Mouse (Mus musculus): ENCODE results near the gene Iffo2. TPM values are rescaled to one million over a fixed set of nuclear protein-coding genes. Genes with fewer than 3 reads are reported as not detected.
A peak's percentile ranks its signal among the peaks of the same experiment; 100 is the strongest.

Gene Iffo2
- polyA plus RNA-seq, 1 experiment from 2014 or later = 4.8 TPM

- 65% methylated on average over 6 of the region's 6 CpGs for WGBS
- no peak overlapping the region for H3K4me3 ChIP-seq (replicated peaks)
- no peaks in the 10 kb centered on the region for H3K36me3 ChIP-seq
- no peak overlapping the region for H3K9ac ChIP-seq
- peaks cover 7% of the 10 kb centered on the region; the same call in 1 of the 2 replicates for H3K4me1 ChIP-seq
- peak; percentile 56; the same call in 1 of the 2 replicates for ATAC-seq (replicated peaks; ENCODE audit: low FRiP score)
- no peak overlapping the region for H3K4me2 ChIP-seq
- H3K9me3 ChIP-seq (replicated peaks) = no peaks in the 10 kb centered on the region
- H3K27ac ChIP-seq = no peak overlapping the region
- H3K27me3 ChIP-seq = peaks cover 17% of the 10 kb centered on the region
These were observed 137.3 kb downstream of the Iffo2 start for GRCm38 (mm10) chr4:139667632-139668031.

DNA sequence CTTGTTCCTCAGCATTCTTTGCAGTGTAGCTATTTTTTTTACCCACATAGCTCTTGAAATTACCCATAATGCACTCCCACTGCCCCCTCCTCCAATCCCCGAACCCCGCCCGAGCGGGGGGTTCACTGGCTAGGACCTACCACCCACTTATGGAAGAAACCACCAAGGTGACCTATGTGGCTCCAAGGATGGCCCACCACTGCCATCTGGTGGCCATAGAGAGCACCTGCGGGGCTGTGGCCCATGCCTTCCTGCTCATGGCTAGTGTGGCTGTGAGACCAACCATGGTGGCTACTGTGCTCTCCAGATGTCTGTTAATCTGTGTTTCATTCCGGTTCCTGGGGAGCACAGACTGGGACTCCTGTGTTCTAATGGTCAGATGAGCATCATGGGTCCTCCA, 139.5 kb downstream of the Iffo2 start:
- ATAC-seq (replicated peaks; ENCODE audit: low FRiP score) = peak; percentile 66; the same call in 1 of the 2 replicates
- no peaks in the 10 kb centered on the region for H3K9me3 ChIP-seq (replicated peaks)
- H3K9ac ChIP-seq = no peak overlapping the region
- H3K4me3 ChIP-seq (replicated peaks) = no peak overlapping the region
- 18% methylated on average over 6 of the region's 6 CpGs for WGBS
- no peak overlapping the region for H3K4me2 ChIP-seq
- peaks cover 17% of the 10 kb centered on the region for H3K27me3 ChIP-seq
- H3K4me1 ChIP-seq = peaks cover 7% of the 10 kb centered on the region; the same call in 1 of the 2 replicates
- no peaks in the 10 kb centered on the region for H3K36me3 ChIP-seq
- no peak overlapping the region for H3K27ac ChIP-seq

Small RNA genes within 50 kb of the gene (microRNA-seq; reads per million reads assigned to microRNA genes)
- gene Gm25571 = not detected
- gene Mir7020 = not detected

Other genes with a start within 250 kb of the Iffo2 start
- gene Pqlc2, start 219.8 kb upstream of the Iffo2 start, polyA plus RNA-seq (2015; fragmentation: Nextera tagmentation; extraction: Ambion mirVana) = 13.9 and 14.2 TPM in 2 replicates
- 154 and 166 TPM in 2 replicates for gene Akr7a5, start 219.8 kb upstream of the Iffo2 start, polyA plus RNA-seq (2015; fragmentation: Nextera tagmentation; extraction: Ambion mirVana)
- 123 and 130 TPM in 2 replicates for gene Mrto4, start 178.0 kb upstream of the Iffo2 start, polyA plus RNA-seq (2015; fragmentation: Nextera tagmentation; extraction: Ambion mirVana)
- 32.2 and 32.3 TPM in 2 replicates for gene Emc1, start 178.0 kb upstream of the Iffo2 start, polyA plus RNA-seq (2015; fragmentation: Nextera tagmentation; extraction: Ambion mirVana)
- 66.4 and 72.2 TPM in 2 replicates for gene Ubr4, start 177.9 kb upstream of the Iffo2 start, polyA plus RNA-seq (2015; fragmentation: Nextera tagmentation; extraction: Ambion mirVana)
- not detected in 2 replicates for gene Gm21969, start 72.6 kb downstream of the Iffo2 start, polyA plus RNA-seq (2015; fragmentation: Nextera tagmentation; extraction: Ambion mirVana)
- gene Aldh4a1, start 92.3 kb downstream of the Iffo2 start, polyA plus RNA-seq (2015; fragmentation: Nextera tagmentation; extraction: Ambion mirVana) = 80.5 and 85.0 TPM in 2 replicates
- not detected in 2 replicates for gene Tas1r2, start 123.0 kb downstream of the Iffo2 start, polyA plus RNA-seq (2015; fragmentation: Nextera tagmentation; extraction: Ambion mirVana)